Mouse (Mus musculus) liver, adult 2 months (tissue): ENCODE results near the gene Olfr794.

Source experiments
- CTCF ChIP-seq: fragments of 200-500 bp; IDR thresholded peaks from 2 replicates; pipeline ENCODE4 v1.5.1; 2011; ENCODE audit warnings: low read depth, low read length, control low read depth
- POLR2A ChIP-seq: fragments of 200-500 bp; IDR thresholded peaks from 2 replicates; pipeline ENCODE4 v1.6.1; 2011; ENCODE audit warnings: low read length, control low read depth; ENCODE audit not compliant: insufficient read depth; ENCODE audit errors: extremely low read depth

GRCm38 (mm10) chr10:129549354-129549753 is 18.1 kb upstream of the Olfr794 start:
- TF ChIP-seq CTCF (no peak), POLR2A (no peak)
